Mouse (Mus musculus): ENCODE results near the gene Vmn2r104. TPM values are rescaled to one million over a fixed set of nuclear protein-coding genes. Genes with fewer than 3 reads are reported as not detected.

Gene Vmn2r104
- polyA plus RNA-seq (2015; fragmentation: Nextera tagmentation; extraction: Ambion mirVana) = not detected in 2 replicates

DNA sequence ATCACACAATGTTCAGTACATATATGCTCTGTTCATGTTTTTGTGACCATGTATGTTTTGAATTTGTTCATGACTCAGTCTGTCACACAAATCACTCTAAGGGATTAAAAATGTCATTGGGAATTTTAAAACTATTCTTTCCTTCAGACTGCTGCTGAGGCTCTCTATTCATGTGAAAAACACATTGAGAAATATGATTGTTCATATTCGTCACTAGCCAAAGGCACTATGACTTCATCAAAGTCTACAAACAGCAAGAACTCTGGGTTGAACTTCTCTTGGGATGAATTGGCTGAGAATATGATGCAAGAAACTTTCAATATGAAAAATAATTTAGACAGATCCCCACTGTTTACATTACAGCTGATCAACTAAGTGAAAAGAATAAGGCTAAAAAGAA, at the start of gene Vmn2r104:
Gene Vmn2r104 (minus strand): TSS at position 101 of the 400 bp plus-strand sequence.
- no peak within 1 kb of the TSS for H3K4me3 ChIP-seq
- H3K36me3 ChIP-seq = no peaks in the 10 kb centered on the region
- H3K9me3 ChIP-seq = peaks cover 39% of the 10 kb centered on the region
- H3K27me3 ChIP-seq = no peaks in the 10 kb centered on the region
- 81% methylated on average over 1 of the region's 1 CpGs for WGBS
- H3K27ac ChIP-seq = no peak within 1 kb of the TSS
- H3K4me1 ChIP-seq = no peaks in the 10 kb centered on the region
- no peak for ATAC-seq (ENCODE audit: insufficient number of reproducible peaks, insufficient read depth, low FRiP score, low TSS enrichment, low read depth)
- H3K4me2 ChIP-seq = no peak within 1 kb of the TSS
- H3K9ac ChIP-seq = no peak within 1 kb of the TSS

DNA sequence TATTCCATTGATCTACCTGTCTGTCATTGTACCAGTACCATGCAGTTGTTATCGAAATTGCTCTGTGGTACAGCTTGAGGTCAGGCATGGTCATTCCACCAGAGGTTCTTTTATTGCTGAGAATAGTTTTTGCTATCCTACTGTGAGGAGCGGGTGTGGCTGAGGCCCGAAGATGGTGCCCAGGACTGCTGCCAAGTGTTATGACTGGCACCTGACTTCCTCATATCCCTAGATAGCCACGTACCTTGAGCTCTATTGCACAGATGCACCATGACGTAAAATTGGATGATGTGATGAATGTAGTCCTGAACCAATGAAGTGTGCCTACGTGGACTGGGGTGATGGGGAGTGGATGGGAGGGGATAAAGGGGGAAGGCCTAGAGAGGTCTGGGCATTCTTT, 26.0 kb upstream of the Vmn2r104 start:
- Histone ChIP-seq H3K36me3 (no peaks in the 10 kb centered on the region), H3K9me3 (peaks cover 12% of the 10 kb centered on the region; the same call in 1 of the 2 replicates)
- no peak for ATAC-seq (ENCODE audit: insufficient number of reproducible peaks, insufficient read depth, low FRiP score, low TSS enrichment, low read depth)

DNA sequence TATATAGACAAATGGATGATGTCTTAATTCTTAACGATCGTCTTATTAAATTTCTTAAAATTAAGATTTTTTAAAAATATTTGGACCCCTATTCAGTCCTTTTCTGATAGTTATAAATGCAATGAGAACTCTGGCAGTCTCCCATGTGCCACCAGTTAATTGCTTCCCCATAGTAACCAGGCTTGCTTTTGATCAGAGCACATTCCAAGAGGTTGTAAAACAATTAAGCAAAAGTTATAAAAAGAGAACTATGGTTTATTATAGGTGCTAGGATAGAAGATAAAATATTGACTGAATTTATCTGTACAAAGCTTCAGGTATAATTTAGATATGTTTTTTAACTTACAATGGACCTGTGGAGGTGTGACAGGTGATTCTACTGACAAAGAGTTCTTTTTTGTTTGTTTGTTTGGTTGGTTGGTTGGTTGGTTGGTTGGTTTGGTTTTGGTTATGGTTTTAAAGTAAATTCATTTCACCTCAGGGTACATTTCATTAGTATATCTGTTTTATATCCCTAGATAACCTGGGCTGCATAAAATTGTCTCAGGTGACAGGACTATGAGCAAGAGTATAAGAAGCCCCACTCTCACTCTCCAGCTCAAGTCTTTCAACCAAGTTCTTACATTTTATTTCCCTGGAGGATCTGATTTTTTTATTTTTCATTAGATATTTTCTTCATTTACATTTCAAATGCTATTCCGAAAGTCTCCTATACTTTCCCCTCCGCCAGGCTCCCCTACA, 23.7 kb upstream of the Vmn2r104 start:
- 92% methylated on average over 4 of the region's 4 CpGs for WGBS
- 0 out of 2 replicates have a peak, but pooled peaks cover 7% of the 10 kb centered on the region for H3K9me3 ChIP-seq

More for the DNA sequence above, 26.0 kb upstream of the Vmn2r104 start:
- H3K27ac ChIP-seq = no peak overlapping the region
- H3K4me2 ChIP-seq = no peak overlapping the region
- 77% methylated on average over 6 of the region's 6 CpGs for WGBS
- H3K4me1 ChIP-seq = no peaks in the 10 kb centered on the region
- no peaks in the 10 kb centered on the region for H3K27me3 ChIP-seq
- H3K9ac ChIP-seq = no peak overlapping the region
- no peak overlapping the region for H3K4me3 ChIP-seq

More for the DNA sequence above, 23.7 kb upstream of the Vmn2r104 start:
- H3K4me1 ChIP-seq = no peaks in the 10 kb centered on the region
- no peak for ATAC-seq (ENCODE audit: insufficient number of reproducible peaks, insufficient read depth, low FRiP score, low TSS enrichment, low read depth)
- no peak overlapping the region for H3K4me3 ChIP-seq
- H3K27me3 ChIP-seq = no peaks in the 10 kb centered on the region
- H3K27ac ChIP-seq = no peak overlapping the region
- H3K4me2 ChIP-seq = no peak overlapping the region
- H3K36me3 ChIP-seq = no peaks in the 10 kb centered on the region
- no peak overlapping the region for H3K9ac ChIP-seq

Other genes starting within 250 kb of the Vmn2r104 start
- gene Fpr-rs7, start 65.9 kb upstream of the Vmn2r104 start, polyA plus RNA-seq (2015; fragmentation: Nextera tagmentation; extraction: Ambion mirVana) = not detected in 2 replicates
- gene Fpr-rs6, start 134.8 kb upstream of the Vmn2r104 start, polyA plus RNA-seq (2015; fragmentation: Nextera tagmentation; extraction: Ambion mirVana) = not detected in 2 replicates
- not detected in 2 replicates for gene Vmn2r105, start 186.7 kb upstream of the Vmn2r104 start, polyA plus RNA-seq (2015; fragmentation: Nextera tagmentation; extraction: Ambion mirVana)
- gene Vmn2r106, start 237.2 kb upstream of the Vmn2r104 start, polyA plus RNA-seq (2015; fragmentation: Nextera tagmentation; extraction: Ambion mirVana) = not detected in 2 replicates